30 mouse cellular contexts compared by ENCODE assay signal in the genomic region with DNA sequence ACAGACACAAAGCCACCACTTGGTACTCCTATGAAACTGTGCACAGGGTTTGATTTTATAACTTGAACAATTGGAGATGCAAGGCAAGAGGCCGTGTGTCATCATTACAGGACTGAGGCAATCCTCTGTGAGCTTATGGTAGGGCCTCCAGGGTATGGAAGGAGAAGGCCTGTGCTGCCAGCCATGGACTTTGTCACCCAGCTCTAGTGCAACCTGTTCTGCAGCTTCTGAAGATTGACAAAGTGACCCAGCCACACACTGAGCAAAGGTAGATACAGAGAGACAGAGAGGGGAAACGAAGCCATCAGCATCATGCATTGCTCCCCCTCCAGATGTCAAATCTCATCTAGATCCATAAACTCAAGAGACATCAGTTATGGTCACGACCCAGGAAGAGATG. TPM values are rescaled to one million over a fixed set of nuclear protein-coding genes. Genes with fewer than 3 reads are reported as not detected.
DNase-seq lines count a peak whose midpoint lies in the region; ATAC-seq and TF ChIP-seq lines count a peak whose summit lies in the region.
"Had no signal": no experiment of that assay in that cellular context is flagged by ENCODE, and none has a peak within 500 bp of the region (broad histone marks: within the 10 kb centered on the region; RNA-seq: fewer than 3 reads in every experiment).

No protein-coding gene starts in this region.

- no peak overlapping the region for H3K4me2 ChIP-seq in intestine, embryonic 14.5 days (ENCODE audit: low read length)
- peak overlapping the region; percentile 30; the same call in 1 of the 2 replicates for H3K4me2 ChIP-seq in intestine, postnatal 0 days (replicated peaks; ENCODE audit: low read depth)
- H3K4me2 ChIP-seq in stomach, embryonic 16.5 days (ENCODE audit: low read depth, low read length): no peak overlapping the region
- H3K4me2 ChIP-seq: embryonic facial prominence, embryonic 13.5 days; heart, embryonic 12.5 days; heart, embryonic 15.5 days; hindbrain, embryonic 13.5 days had no signal

- no peaks in the 10 kb centered on the region for H3K27me3 ChIP-seq in intestine, embryonic 14.5 days (replicated peaks; ENCODE audit: control insufficient read depth, insufficient read depth, low read length)
- no peaks in the 10 kb centered on the region for H3K27me3 ChIP-seq in intestine, postnatal 0 days (replicated peaks; ENCODE audit: control insufficient read depth, insufficient read depth, low read length)
- H3K27me3 ChIP-seq in stomach, embryonic 16.5 days (ENCODE audit: control insufficient read depth, insufficient read depth, low read length): no peaks in the 10 kb centered on the region
- H3K27me3 ChIP-seq: CH12.LX; embryonic facial prominence, embryonic 13.5 days; heart, embryonic 12.5 days; heart, embryonic 15.5 days; hindbrain, embryonic 13.5 days; Patski had no signal

- no peaks in the 10 kb centered on the region for H3K4me1 ChIP-seq in intestine, embryonic 14.5 days (replicated peaks; ENCODE audit: control insufficient read depth, insufficient read depth, low read length)
- peaks cover 5% of the 10 kb centered on the region; the same call in 1 of the 2 replicates for H3K4me1 ChIP-seq in intestine, postnatal 0 days (replicated peaks; ENCODE audit: control insufficient read depth, insufficient read depth, low read length)
- H3K4me1 ChIP-seq in stomach, embryonic 16.5 days (ENCODE audit: control insufficient read depth, insufficient read depth, low read length): no peaks in the 10 kb centered on the region
- no peaks in the 10 kb centered on the region for H3K4me1 ChIP-seq in lung, adult 2 months (ENCODE audit: control insufficient read depth, insufficient read depth, low read length)
- H3K4me1 ChIP-seq: embryonic facial prominence, embryonic 10.5 days; embryonic facial prominence, embryonic 13.5 days; heart, embryonic 12.5 days; heart, embryonic 15.5 days; hindbrain, embryonic 10.5 days; hindbrain, embryonic 13.5 days had no signal

- 72% methylated on average over 3 of the region's 3 CpGs for WGBS in intestine, embryonic 14.5 days
- 34% methylated on average over 3 of the region's 3 CpGs for WGBS in intestine, postnatal 0 days
- 57% methylated on average over 3 of the region's 3 CpGs for WGBS in stomach, embryonic 16.5 days
- WGBS in lung, adult 2 months: 79% methylated on average over 3 of the region's 3 CpGs

- H3K4me3 ChIP-seq in intestine, embryonic 14.5 days (ENCODE audit: low read depth, low read length): no peak overlapping the region
- H3K4me3 ChIP-seq in intestine, postnatal 0 days (ENCODE audit: low read depth, low read length): no peak overlapping the region
- H3K4me3 ChIP-seq in stomach, embryonic 16.5 days (replicated peaks; ENCODE audit: low read length): no peak overlapping the region
- no peak overlapping the region for H3K4me3 ChIP-seq in lung, adult 2 months (replicated peaks; ENCODE audit: extremely low read depth, low read depth, low read length)
- H3K4me3 ChIP-seq: embryonic facial prominence, embryonic 10.5 days; embryonic facial prominence, embryonic 13.5 days; erythroblast, embryonic 14.5 days; heart, embryonic 12.5 days; heart, embryonic 15.5 days; hindbrain, embryonic 10.5 days; hindbrain, embryonic 13.5 days had no signal

- H3K27ac ChIP-seq in intestine, embryonic 14.5 days (ENCODE audit: low read depth): peak overlapping the region; percentile 54
- H3K27ac ChIP-seq in intestine, postnatal 0 days (ENCODE audit: low read depth, low read length): no peak overlapping the region; the same call in 1 of the 2 replicates
- H3K27ac ChIP-seq in stomach, embryonic 16.5 days (ENCODE audit: low read length): no peak overlapping the region
- H3K27ac ChIP-seq: embryonic facial prominence, embryonic 10.5 days; embryonic facial prominence, embryonic 13.5 days; heart, embryonic 15.5 days; hindbrain, embryonic 10.5 days; hindbrain, embryonic 13.5 days had no signal

- ATAC-seq in intestine, embryonic 14.5 days (replicated peaks; ENCODE audit: low FRiP score, low TSS enrichment, low read depth): peak; percentile 89
- ATAC-seq in intestine, postnatal 0 days: peak; percentile 98
- peak; percentile 92 for ATAC-seq in stomach, embryonic 16.5 days (ENCODE audit: insufficient read depth, low FRiP score)
- ATAC-seq: forebrain, embryonic 14.5 days; hindbrain, embryonic 16.5 days; Patski had no signal

- no peaks in the 10 kb centered on the region for H3K36me3 ChIP-seq in intestine, embryonic 14.5 days (ENCODE audit: control insufficient read depth, insufficient read depth, low read length)
- no peaks in the 10 kb centered on the region for H3K36me3 ChIP-seq in intestine, postnatal 0 days (ENCODE audit: control insufficient read depth, insufficient read depth)
- H3K36me3 ChIP-seq in stomach, embryonic 16.5 days (ENCODE audit: control insufficient read depth, insufficient read depth, low read length): no peaks in the 10 kb centered on the region
- H3K36me3 ChIP-seq: heart, embryonic 12.5 days; heart, embryonic 15.5 days had no signal

- TF ChIP-seq POLR2A in lung, adult 2 months (IDR thresholded peaks at IDR 0.05; ENCODE audit: borderline replicate concordance, extremely low read depth, low read depth, low read length): no peak

- DNase-seq in intestine, embryonic 14.5 days (ENCODE audit: low spot score): peak; percentile 74
- DNase-seq in c-Kit-positive CD71-positive TER-119-positive erythroid progenitor cells, embryonic 14.5 days (ENCODE audit: low spot score): no peak
- DNase-seq in lung, adult 2 months: no peak
- no peak for DNase-seq in right cerebral cortex, postnatal 14 days
- DNase-seq: adrenal gland, postnatal 10 days; adrenal gland, postnatal 36 days; B cell, adult 2 months; cerebellum, adult 11-12 months; cerebellum, adult 8-10 months; cerebellum, postnatal 10 days; cerebellum, postnatal 36 days; embryo, embryonic 11 days; gastrocnemius, postnatal 25 days; heart, adult 18-20 months; heart, postnatal 10 days; heart, postnatal 36 days had no signal

- 0 out of 2 replicates have a peak, but pooled peaks cover 2% of the 10 kb centered on the region for H3K9me3 ChIP-seq in intestine, embryonic 14.5 days (ENCODE audit: control insufficient read depth, low read length)
- H3K9me3 ChIP-seq in intestine, postnatal 0 days (ENCODE audit: control insufficient read depth): no peaks in the 10 kb centered on the region
- no peaks in the 10 kb centered on the region for H3K9me3 ChIP-seq in stomach, embryonic 16.5 days (replicated peaks; ENCODE audit: control insufficient read depth, low read length)
- H3K9me3 ChIP-seq: embryonic facial prominence, embryonic 10.5 days; embryonic facial prominence, embryonic 13.5 days; G1E; heart, embryonic 15.5 days; hindbrain, embryonic 13.5 days had no signal

- H3K9ac ChIP-seq in intestine, embryonic 14.5 days (ENCODE audit: low read length): no peak overlapping the region
- no peak overlapping the region for H3K9ac ChIP-seq in intestine, postnatal 0 days (ENCODE audit: low read depth, low read length)
- no peak overlapping the region for H3K9ac ChIP-seq in stomach, embryonic 16.5 days (ENCODE audit: low read length)
- H3K9ac ChIP-seq: embryonic facial prominence, embryonic 13.5 days; heart, embryonic 12.5 days; heart, embryonic 15.5 days; hindbrain, embryonic 13.5 days had no signal

- TF ChIP-seq CTCF in intestine, postnatal 0 days (IDR thresholded peaks at IDR 0.05; ENCODE audit: low read depth): no peak
- TF ChIP-seq CTCF in lung, adult 2 months (IDR thresholded peaks at IDR 0.05; ENCODE audit: insufficient read depth, low read length): no peak

RNA-seq across cellular contexts. Expression of a gene that starts 33.4 kb away (rescaled TPM):
- 0.62 and 0.89 TPM in 2 replicates for polyA plus RNA-seq in intestine, embryonic 14.5 days (2014; fragmentation: Nextera tagmentation; extraction: Ambion mirVana)
- polyA plus RNA-seq in intestine, postnatal 0 days (2015; fragmentation: Nextera tagmentation; extraction: Ambion mirVana): 0.60 and 0.61 TPM in 2 replicates
- polyA plus RNA-seq in stomach, embryonic 16.5 days (2015; fragmentation: Nextera tagmentation; extraction: Ambion mirVana): 0.40 and 0.51 TPM in 2 replicates
- 2.8 and 4.1 TPM in 2 replicates for polyA plus RNA-seq in lung, adult 2 months (2012; rRNA removed)

RNA-seq across cellular contexts. Expression of a gene that starts 38.2 kb away (rescaled TPM):
- 1.4 and 1.5 TPM in 2 replicates for polyA plus RNA-seq in intestine, embryonic 14.5 days (2014; fragmentation: Nextera tagmentation; extraction: Ambion mirVana)
- polyA plus RNA-seq in intestine, postnatal 0 days (2015; fragmentation: Nextera tagmentation; extraction: Ambion mirVana): 0.65 and 1.3 TPM in 2 replicates
- polyA plus RNA-seq in stomach, embryonic 16.5 days (2015; fragmentation: Nextera tagmentation; extraction: Ambion mirVana): 0.95 and 1.2 TPM in 2 replicates
- 7.1 and 7.9 TPM in 2 replicates for polyA plus RNA-seq in lung, adult 2 months (2012; rRNA removed)
- polyA plus RNA-seq: Patski had no signal

RNA-seq across cellular contexts. Expression of a gene that starts 54.6 kb away (rescaled TPM):
- polyA plus RNA-seq in intestine, embryonic 14.5 days (2014; fragmentation: Nextera tagmentation; extraction: Ambion mirVana): 24.0 and 25.8 TPM in 2 replicates
- polyA plus RNA-seq in intestine, postnatal 0 days (2015; fragmentation: Nextera tagmentation; extraction: Ambion mirVana): 8.9 and 9.3 TPM in 2 replicates
- 26.5 and 26.7 TPM in 2 replicates for polyA plus RNA-seq in stomach, embryonic 16.5 days (2015; fragmentation: Nextera tagmentation; extraction: Ambion mirVana)
- polyA plus RNA-seq in lung, adult 2 months (2012; rRNA removed): 53.3 and 63.2 TPM in 2 replicates
